Mouse (Mus musculus): ENCODE results near the gene Jmy.

Jmy gene

GRCm38 (mm10) chr13:93380399-93381063, 119.1 kb downstream of the Jmy start:
- no peak for DNase-seq (ENCODE audit: low spot score in 2 of 2)

All from urinary bladder, adult 18-20 months (tissue).